Mouse (Mus musculus) cerebellum, adult 2 months (tissue): ENCODE data around the gene Zbtb9. TPM values are rescaled to one million over a fixed set of nuclear protein-coding genes. Genes with fewer than 3 reads are reported as not detected.
A peak's percentile ranks its signal among the peaks of the same experiment; 100 is the strongest.

Source experiments
- DNase-seq, 2 experiments: peaks; one replicate each; pipeline ENCODE4 v3.0.0; 2021
- H3K27ac ChIP-seq: fragments of 200-500 bp; 2 replicates; pipeline ENCODE4 v1.5.1; 2012; ENCODE audit warnings: low read length, control low read depth, inconsistent platforms; ENCODE audit not compliant: insufficient read depth
- H3K27me3 ChIP-seq: fragments of 200-500 bp; 2 replicates; pipeline ENCODE4 v1.6.1; 2012; ENCODE audit warnings: inconsistent platforms, mild to moderate bottlenecking, low read length, moderate library complexity; ENCODE audit not compliant: control insufficient read depth, insufficient read depth
- H3K4me1 ChIP-seq: fragments of 200-500 bp; 2 replicates; pipeline ENCODE4 v1.6.1; 2011; ENCODE audit warnings: low read length; ENCODE audit not compliant: control insufficient read depth, insufficient read depth
- H3K4me3 ChIP-seq: fragments of 200-500 bp; replicated peaks from 2 replicates; pipeline ENCODE3; 2011; ENCODE audit warnings: mild to moderate bottlenecking, low read depth, low read length, control low read depth; ENCODE audit not compliant: insufficient read depth
- CTCF ChIP-seq: fragments of 200-500 bp; IDR thresholded peaks from 2 replicates; pipeline ENCODE4 v1.5.1; 2011; ENCODE audit warnings: low read depth, mild to moderate bottlenecking, control low read depth, low read length, moderate library complexity, borderline replicate concordance; ENCODE audit not compliant: insufficient read depth
- POLR2A ChIP-seq: fragments of 200-500 bp; IDR thresholded peaks from 2 replicates; pipeline ENCODE4 v1.6.1; 2011; ENCODE audit warnings: low read length, control low read depth, borderline replicate concordance; ENCODE audit not compliant: insufficient read depth
- WGBS: fragments of 180-500 bp; shearing (Covaris S2); methylation state at CpG from one replicate; pipeline ENCODE4 v1.1.7; 2018; 5-methylcytosine and 5-hydroxymethylcytosine counted together
- polyA plus RNA-seq: library from polyadenylated mRNA; depleted of rRNA; stranded (reverse); fragments of >200 nt; gene quantifications from 2 replicates; pipeline ENCODE4 v1.2.3, GENCODE M21; 2012

Gene Zbtb9
- polyA plus RNA-seq, 1 experiment: 13.9 TPM

- no peaks in the 10 kb centered on the region for H3K4me1 ChIP-seq
- no peak overlapping the region for H3K4me3 ChIP-seq
- WGBS: 67% methylated on average over 14 of the region's 14 CpGs
- no peaks in the 10 kb centered on the region for H3K27me3 ChIP-seq
- H3K27ac ChIP-seq: no peak overlapping the region
- no peak for DNase-seq
- no peak for TF ChIP-seq CTCF
- no peak for TF ChIP-seq POLR2A
Observed at GRCm38 (mm10) chr17:27011998-27012672, 39.2 kb downstream of the Zbtb9 start.

- WGBS: 44% methylated on average over 6 of the region's 6 CpGs
- no peak overlapping the region for H3K27ac ChIP-seq
- H3K4me1 ChIP-seq: no peaks in the 10 kb centered on the region
- no peak for TF ChIP-seq POLR2A
- TF ChIP-seq CTCF: no peak
- H3K4me3 ChIP-seq: no peak overlapping the region
- DNase-seq: no peak
- no peaks in the 10 kb centered on the region for H3K27me3 ChIP-seq
Observed at GRCm38 (mm10) chr17:27012909-27013308, 39.9 kb downstream of the Zbtb9 start.

- H3K4me1 ChIP-seq: peaks cover 17% of the 10 kb centered on the region
- H3K27me3 ChIP-seq: no peaks in the 10 kb centered on the region
- DNase-seq: peak; percentile 86 to 91
- WGBS: 5% methylated on average over 34 of the region's 34 CpGs
- H3K27ac ChIP-seq: peak overlapping the region; percentile 58; the same call in 1 of the 2 replicates
- H3K4me3 ChIP-seq: peak overlapping the region; percentile 92
- TF ChIP-seq POLR2A: peak; percentile 52; the same call in 1 of the 2 replicates
- TF ChIP-seq CTCF: no peak
Observed at GRCm38 (mm10) chr17:27017564-27018499, 44.9 kb downstream of the Zbtb9 start.

- Histone ChIP-seq H3K27me3 (no peaks in the 10 kb centered on the region), H3K4me1 (peaks cover 17% of the 10 kb centered on the region), H3K27ac (no peak overlapping the region), H3K4me3 (no peak overlapping the region)
- TF ChIP-seq CTCF (no peak), POLR2A (no peak)
- 23% methylated on average over 12 of the region's 12 CpGs for WGBS
- no peak for DNase-seq
Observed at GRCm38 (mm10) chr17:27018555-27019196, 45.7 kb downstream of the Zbtb9 start.

- no peak overlapping the region for H3K4me3 ChIP-seq
- TF ChIP-seq CTCF: peak; percentile 30; the same call in 1 of the 2 replicates
- TF ChIP-seq POLR2A: no peak
- DNase-seq: peak; percentile 85 to 91
- H3K27me3 ChIP-seq: no peaks in the 10 kb centered on the region
- no peak overlapping the region for H3K27ac ChIP-seq
- WGBS: 6% methylated on average over 14 of the region's 14 CpGs
- peaks cover 17% of the 10 kb centered on the region for H3K4me1 ChIP-seq
Observed at GRCm38 (mm10) chr17:27021076-27021475, 48.1 kb downstream of the Zbtb9 start.

- Histone ChIP-seq H3K27me3 (no peaks in the 10 kb centered on the region), H3K4me1 (peaks cover 17% of the 10 kb centered on the region), H3K27ac (no peak overlapping the region), H3K4me3 (no peak overlapping the region)
- TF ChIP-seq CTCF (no peak), POLR2A (no peak)
- no peak for DNase-seq
- 82% methylated on average over 9 of the region's 9 CpGs for WGBS
Observed at GRCm38 (mm10) chr17:27021736-27022135, 48.8 kb downstream of the Zbtb9 start.

GRCm38 (mm10) chr17:27023342-27023741, 50.4 kb downstream of the Zbtb9 start:
- no peak for DNase-seq
- Histone ChIP-seq H3K4me1 (peaks cover 17% of the 10 kb centered on the region), H3K27me3 (no peaks in the 10 kb centered on the region), H3K4me3 (no peak overlapping the region), H3K27ac (no peak overlapping the region)
- no peak for TF ChIP-seq CTCF
- no peak for TF ChIP-seq POLR2A
- 85% methylated on average over 4 of the region's 4 CpGs for WGBS

GRCm38 (mm10) chr17:27025326-27025902, 52.4 kb downstream of the Zbtb9 start:
- 95% methylated on average over 17 of the region's 17 CpGs for WGBS
- H3K4me3 ChIP-seq: no peak overlapping the region
- DNase-seq: no peak
- H3K4me1 ChIP-seq: peaks cover 17% of the 10 kb centered on the region
- no peak overlapping the region for H3K27ac ChIP-seq
- TF ChIP-seq CTCF (no peak), POLR2A (no peak)
- no peaks in the 10 kb centered on the region for H3K27me3 ChIP-seq
